Mouse (Mus musculus): ENCODE results near the gene Bricd5. TPM values are rescaled to one million over a fixed set of nuclear protein-coding genes. Genes with fewer than 3 reads are reported as not detected.

The Bricd5 gene
- total and polyA plus RNA-seq, 2 experiments from 2014 or later, result not detected

GRCm38 (mm10) chr17:24502208-24502607, 28.5 kb downstream of the Bricd5 start:
- no peak overlapping the region for H3K9ac ChIP-seq (replicated peaks; ENCODE audit: low read depth, low read length)
- H3K4me1 ChIP-seq (ENCODE audit: control insufficient read depth, insufficient read depth), result no peaks in the 10 kb centered on the region
- no peaks in the 10 kb centered on the region for H3K9me3 ChIP-seq (replicated peaks; ENCODE audit: control insufficient read depth, low read length)
- no peak overlapping the region for H3K4me2 ChIP-seq (ENCODE audit: low read depth, low read length)
- peak; percentile 17; the same call in 1 of the 2 replicates for TF ChIP-seq CTCF (IDR thresholded peaks at IDR 0.05; ENCODE audit: low read depth)
- TF ChIP-seq EP300 (IDR thresholded peaks at IDR 0.05; ENCODE audit: low read depth), result no peak
- H3K4me3 ChIP-seq (ENCODE audit: low read depth, low read length), result no peak overlapping the region
- no peaks in the 10 kb centered on the region for H3K36me3 ChIP-seq (replicated peaks; ENCODE audit: control insufficient read depth, insufficient read depth, low read length)
- no peak overlapping the region for H3K27ac ChIP-seq (ENCODE audit: low read depth)
- 28% methylated on average over 11 of the region's 11 CpGs for WGBS
- DNase-seq (ENCODE audit: low spot score) (no peak), ATAC-seq (ENCODE audit: insufficient read depth, low read depth) (no peak)
- H3K27me3 ChIP-seq (ENCODE audit: control insufficient read depth, insufficient read depth, low read length), result peaks cover 4% of the 10 kb centered on the region; the same call in 1 of the 2 replicates

GRCm38 (mm10) chr17:24504085-24504484, 30.4 kb downstream of the Bricd5 start:
- peaks cover 4% of the 10 kb centered on the region; the same call in 1 of the 2 replicates for H3K27me3 ChIP-seq (ENCODE audit: control insufficient read depth, insufficient read depth, low read length)
- TF ChIP-seq CTCF (IDR thresholded peaks at IDR 0.05; ENCODE audit: low read depth) (no peak), EP300 (IDR thresholded peaks at IDR 0.05; ENCODE audit: low read depth) (no peak)

GRCm38 (mm10) chr17:24505286-24505955, 31.7 kb downstream of the Bricd5 start:
- DNase-seq (ENCODE audit: low spot score) (no peak), ATAC-seq (ENCODE audit: insufficient read depth, low read depth) (no peak)
- Histone ChIP-seq H3K27me3 (ENCODE audit: control insufficient read depth, insufficient read depth, low read length) (peaks cover 4% of the 10 kb centered on the region; the same call in 1 of the 2 replicates), H3K4me1 (ENCODE audit: control insufficient read depth, insufficient read depth) (no peaks in the 10 kb centered on the region), H3K9me3 (replicated peaks; ENCODE audit: control insufficient read depth, low read length) (no peaks in the 10 kb centered on the region), H3K27ac (ENCODE audit: low read depth) (no peak overlapping the region), H3K9ac (replicated peaks; ENCODE audit: low read depth, low read length) (no peak overlapping the region), H3K4me2 (ENCODE audit: low read depth, low read length) (no peak overlapping the region), H3K4me3 (ENCODE audit: low read depth, low read length) (no peak overlapping the region), H3K36me3 (replicated peaks; ENCODE audit: control insufficient read depth, insufficient read depth, low read length) (peaks cover 27% of the 10 kb centered on the region)
- no peak for TF ChIP-seq EP300 (IDR thresholded peaks at IDR 0.05; ENCODE audit: low read depth)
- no peak for TF ChIP-seq CTCF (IDR thresholded peaks at IDR 0.05; ENCODE audit: low read depth)
- 92% methylated on average over 30 of the region's 30 CpGs for WGBS

More at GRCm38 (mm10) chr17:24504085-24504484, 30.4 kb downstream of the Bricd5 start:
- H3K9me3 ChIP-seq (replicated peaks; ENCODE audit: control insufficient read depth, low read length), result no peaks in the 10 kb centered on the region
- no peak overlapping the region for H3K4me2 ChIP-seq (ENCODE audit: low read depth, low read length)
- H3K9ac ChIP-seq (replicated peaks; ENCODE audit: low read depth, low read length), result no peak overlapping the region
- no peak for DNase-seq (ENCODE audit: low spot score)
- WGBS, result 88% methylated on average over 10 of the region's 10 CpGs
- no peaks in the 10 kb centered on the region for H3K4me1 ChIP-seq (ENCODE audit: control insufficient read depth, insufficient read depth)
- ATAC-seq (ENCODE audit: insufficient read depth, low read depth), result no peak
- H3K27ac ChIP-seq (ENCODE audit: low read depth), result no peak overlapping the region
- no peak overlapping the region for H3K4me3 ChIP-seq (ENCODE audit: low read depth, low read length)
- H3K36me3 ChIP-seq (replicated peaks; ENCODE audit: control insufficient read depth, insufficient read depth, low read length), result peaks cover 14% of the 10 kb centered on the region

- Histone ChIP-seq H3K36me3 (replicated peaks; ENCODE audit: control insufficient read depth, insufficient read depth, low read length) (peaks cover 38% of the 10 kb centered on the region), H3K4me2 (ENCODE audit: low read depth, low read length) (peak overlapping the region; percentile 56), H3K4me1 (ENCODE audit: control insufficient read depth, insufficient read depth) (no peaks in the 10 kb centered on the region), H3K9ac (replicated peaks; ENCODE audit: low read depth, low read length) (no peak overlapping the region), H3K27me3 (ENCODE audit: control insufficient read depth, insufficient read depth, low read length) (peaks cover 4% of the 10 kb centered on the region; the same call in 1 of the 2 replicates), H3K9me3 (replicated peaks; ENCODE audit: control insufficient read depth, low read length) (no peaks in the 10 kb centered on the region), H3K4me3 (ENCODE audit: low read depth, low read length) (no peak overlapping the region; the same call in 1 of the 2 replicates), H3K27ac (ENCODE audit: low read depth) (no peak overlapping the region)
- no peak for TF ChIP-seq CTCF (IDR thresholded peaks at IDR 0.05; ENCODE audit: low read depth)
- ATAC-seq (ENCODE audit: insufficient read depth, low read depth), result peak; percentile 21; the same call in 1 of the 2 replicates
- WGBS, result 18% methylated on average over 36 of the region's 36 CpGs
- no peak for DNase-seq (ENCODE audit: low spot score)
These were observed 32.8 kb downstream of the Bricd5 start for GRCm38 (mm10) chr17:24506332-24507070.

GRCm38 (mm10) chr17:24507129-24507664, 33.5 kb downstream of the Bricd5 start:
- Histone ChIP-seq H3K4me1 (ENCODE audit: control insufficient read depth, insufficient read depth) (no peaks in the 10 kb centered on the region), H3K27me3 (ENCODE audit: control insufficient read depth, insufficient read depth, low read length) (peaks cover 4% of the 10 kb centered on the region; the same call in 1 of the 2 replicates), H3K9me3 (replicated peaks; ENCODE audit: control insufficient read depth, low read length) (no peaks in the 10 kb centered on the region), H3K4me2 (ENCODE audit: low read depth, low read length) (peak overlapping the region; percentile 56; the same call in 1 of the 2 replicates), H3K36me3 (replicated peaks; ENCODE audit: control insufficient read depth, insufficient read depth, low read length) (peaks cover 45% of the 10 kb centered on the region), H3K27ac (ENCODE audit: low read depth) (no peak overlapping the region), H3K9ac (replicated peaks; ENCODE audit: low read depth, low read length) (no peak overlapping the region), H3K4me3 (ENCODE audit: low read depth, low read length) (no peak overlapping the region)
- DNase-seq (ENCODE audit: low spot score) (no peak), ATAC-seq (ENCODE audit: insufficient read depth, low read depth) (peak; percentile 7; the same call in 1 of the 2 replicates)
- WGBS, result 57% methylated on average over 19 of the region's 19 CpGs
- no peak for TF ChIP-seq EP300 (IDR thresholded peaks at IDR 0.05; ENCODE audit: low read depth)
- no peak for TF ChIP-seq CTCF (IDR thresholded peaks at IDR 0.05; ENCODE audit: low read depth)
